Mouse (Mus musculus) retina, postnatal 7 days (tissue): ENCODE results near the gene Ncapd2.

Experiments
- DNase-seq: peaks from one replicate; pipeline ENCODE4 v3.0.0-alpha.2; 2012; ENCODE audit warnings: low read depth, low spot score

Ncapd2 gene

DNA sequence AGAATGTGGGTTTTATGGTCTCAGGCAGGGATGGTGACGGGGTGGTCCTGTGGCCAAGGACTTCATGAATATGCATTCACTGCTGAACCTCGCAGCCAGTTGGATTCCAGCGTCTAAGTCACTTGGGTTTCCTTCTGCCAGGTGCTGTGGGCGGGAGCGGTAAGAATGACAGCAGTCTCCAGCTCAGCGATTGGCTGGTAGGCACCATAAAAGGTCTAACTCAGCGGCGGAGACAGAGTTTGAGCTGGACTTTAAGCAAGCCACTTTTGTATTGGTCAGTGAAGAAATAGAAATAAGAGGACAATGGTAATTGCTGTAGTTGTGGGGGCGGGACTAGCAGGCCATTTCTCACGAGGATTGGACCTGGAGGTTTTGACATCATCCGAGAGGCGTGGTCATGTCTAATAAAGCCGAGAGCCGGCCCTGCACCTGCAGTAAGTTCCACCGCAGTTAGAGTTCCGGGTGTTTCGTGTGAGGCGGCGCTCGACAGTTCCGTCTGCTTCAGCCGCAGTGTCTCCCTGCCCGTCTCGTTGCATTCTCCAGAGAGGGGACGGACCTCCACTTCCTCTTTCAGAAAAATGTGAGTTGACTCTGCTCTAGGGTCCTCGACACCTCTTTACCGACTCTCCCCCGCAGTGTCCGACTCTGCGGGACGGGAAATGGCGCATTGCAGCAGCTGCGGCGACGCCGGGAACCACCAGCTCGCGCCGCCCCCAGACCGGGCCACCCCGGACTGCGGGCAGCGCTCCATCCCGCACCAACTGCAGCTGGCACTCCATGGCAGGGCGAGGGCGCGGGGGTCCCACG lies 23.9 kb upstream of the Ncapd2 start, which contains the start of gene Vamp1:
Gene Vamp1, plus strand, starts transcription at position 404 of the 807 bp plus-strand sequence.
- DNase-seq = peak; percentile 91

DNA sequence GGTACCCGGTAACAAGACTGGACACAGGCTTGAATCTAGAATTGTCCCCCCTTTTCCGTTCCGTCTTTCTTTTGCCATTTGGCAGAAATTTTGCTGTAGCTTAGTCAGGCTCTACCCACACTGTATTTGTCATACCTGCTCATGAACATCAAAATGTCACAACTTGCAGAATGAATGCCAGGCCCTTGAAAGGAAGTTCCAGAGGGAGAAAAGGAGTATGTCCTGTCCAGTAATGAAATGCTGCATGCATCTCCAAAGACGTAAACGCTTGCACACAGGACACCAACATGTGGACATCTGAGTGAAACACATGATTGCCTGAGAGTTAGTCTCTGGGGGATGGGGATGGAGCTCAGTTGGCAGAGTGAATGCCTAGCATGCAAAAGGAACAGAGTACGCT lies 22.2 kb upstream of the Ncapd2 start:
- DNase-seq = no peak

DNA sequence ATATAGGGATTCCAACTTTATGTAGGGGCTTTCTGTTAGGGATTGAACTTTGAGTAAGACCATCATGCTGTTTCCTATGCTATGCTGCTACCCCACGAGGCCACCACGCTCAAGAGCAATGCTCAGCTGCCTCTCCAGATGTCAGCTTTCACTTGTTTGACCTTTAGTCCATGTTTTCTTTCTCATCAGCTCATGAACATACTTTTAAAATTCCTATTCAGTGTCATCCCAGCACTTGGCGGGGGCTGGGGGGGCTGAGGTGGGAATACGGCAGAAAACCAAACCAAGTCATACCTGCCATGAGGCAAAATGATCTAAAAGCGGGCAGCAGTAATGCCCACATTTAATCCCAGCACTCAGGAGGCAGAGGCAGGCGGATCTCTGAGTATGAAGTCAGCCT lies 21.6 kb upstream of the Ncapd2 start:
- DNase-seq = no peak

DNA sequence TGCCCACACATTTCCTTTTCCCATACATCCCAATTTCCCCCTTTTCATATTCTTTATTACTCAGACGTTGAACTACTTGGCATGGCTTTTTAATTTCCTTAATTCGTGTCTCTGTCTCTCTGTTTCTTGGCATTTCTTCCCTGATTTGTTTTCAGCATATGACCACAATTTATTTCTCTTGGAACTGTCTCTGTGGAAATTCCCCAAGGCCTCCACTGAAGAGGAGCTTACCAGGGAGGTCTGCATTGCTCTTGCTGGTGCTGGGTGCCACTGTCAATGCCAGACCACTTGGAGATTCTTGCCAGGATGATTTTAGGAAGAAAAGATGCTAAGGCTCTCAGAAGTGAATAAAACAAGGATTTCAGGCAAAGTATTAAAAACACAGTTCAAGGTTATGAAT lies 21.1 kb upstream of the Ncapd2 start:
- DNase-seq = no peak

DNA sequence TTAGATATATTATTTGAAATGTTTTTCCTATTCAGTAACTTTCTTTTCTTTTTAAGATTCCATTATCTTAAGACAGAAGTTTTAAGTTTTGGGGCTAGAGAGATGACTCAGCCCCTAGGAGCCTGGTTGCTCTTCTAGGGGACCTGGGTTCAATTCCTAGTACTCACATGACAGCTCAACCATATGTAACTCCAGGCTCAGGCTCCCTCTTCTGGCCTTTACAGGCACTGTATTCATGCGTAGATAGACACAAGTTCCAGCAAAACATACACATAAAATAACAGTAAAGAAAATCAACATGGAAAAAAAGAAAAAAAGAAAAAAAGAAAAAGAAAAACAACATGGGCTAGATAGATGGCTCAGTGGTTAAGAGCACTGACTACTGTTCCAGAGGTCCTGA lies 18.9 kb upstream of the Ncapd2 start:
- no peak for DNase-seq

DNA sequence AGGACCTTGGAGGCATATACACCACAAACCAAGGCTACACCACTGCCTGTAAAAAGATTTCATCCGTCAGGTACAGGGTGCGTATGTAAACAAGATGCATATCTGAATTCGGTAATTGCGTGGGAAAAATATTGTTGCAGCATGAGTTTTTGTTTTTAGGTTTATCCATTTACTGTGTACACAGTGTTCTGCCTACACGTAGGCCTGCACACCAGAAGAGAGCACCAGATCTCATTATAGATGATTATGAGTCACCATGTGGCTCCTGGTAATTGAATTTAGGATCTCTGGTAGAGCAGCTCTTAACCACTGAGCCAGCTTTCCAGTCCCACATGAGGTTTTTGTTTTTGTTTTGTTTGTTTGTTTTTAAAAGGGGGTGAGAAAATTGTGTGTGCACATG lies 5.7 kb upstream of the Ncapd2 start:
- DNase-seq = no peak

DNA sequence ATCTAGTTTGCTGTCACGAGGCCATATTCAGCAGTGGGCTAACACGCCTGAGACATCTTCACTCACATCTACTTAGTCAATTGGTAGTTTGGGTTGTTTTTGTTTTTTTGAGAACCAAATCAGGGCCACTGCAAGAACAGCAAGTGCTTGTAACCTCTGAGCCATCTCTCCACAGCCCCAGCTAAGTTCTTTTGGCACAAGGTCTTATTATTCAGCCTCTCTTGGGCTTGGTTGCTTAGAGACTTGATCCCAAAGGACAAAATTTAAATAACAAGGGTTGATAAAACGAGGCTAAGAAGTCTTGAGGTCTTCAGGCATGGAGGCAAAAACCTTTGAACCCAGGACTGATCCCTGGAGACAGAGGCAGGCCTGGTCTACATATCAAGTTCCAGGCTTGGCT lies 4.8 kb upstream of the Ncapd2 start:
- no peak for DNase-seq

DNA sequence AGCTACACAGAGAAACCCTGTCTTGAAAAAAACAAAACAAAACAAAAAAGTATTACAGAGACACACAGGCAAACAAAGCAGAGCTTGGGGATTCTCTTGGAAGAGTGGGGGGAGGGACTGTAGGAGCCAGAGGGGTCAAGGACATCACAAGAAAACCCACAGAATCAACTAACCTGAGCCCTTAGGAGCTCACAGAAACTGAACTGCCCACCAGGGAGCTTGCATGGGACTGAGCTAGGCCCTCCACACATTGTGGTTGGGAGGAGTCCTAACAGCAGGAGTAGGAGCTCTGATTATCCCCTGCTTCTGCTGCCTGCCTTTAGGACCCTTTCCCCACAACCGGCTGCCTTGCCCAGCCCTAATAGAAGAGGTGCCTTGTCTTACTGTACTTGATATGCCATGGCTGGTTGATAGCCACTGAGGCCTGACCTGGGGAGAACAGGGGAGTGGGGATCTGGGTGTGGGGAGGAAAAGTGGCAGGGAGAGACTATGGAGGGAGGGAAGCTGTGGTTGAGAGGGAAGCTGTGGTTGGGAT lies 4.1 kb upstream of the Ncapd2 start:
- no peak for DNase-seq

DNA sequence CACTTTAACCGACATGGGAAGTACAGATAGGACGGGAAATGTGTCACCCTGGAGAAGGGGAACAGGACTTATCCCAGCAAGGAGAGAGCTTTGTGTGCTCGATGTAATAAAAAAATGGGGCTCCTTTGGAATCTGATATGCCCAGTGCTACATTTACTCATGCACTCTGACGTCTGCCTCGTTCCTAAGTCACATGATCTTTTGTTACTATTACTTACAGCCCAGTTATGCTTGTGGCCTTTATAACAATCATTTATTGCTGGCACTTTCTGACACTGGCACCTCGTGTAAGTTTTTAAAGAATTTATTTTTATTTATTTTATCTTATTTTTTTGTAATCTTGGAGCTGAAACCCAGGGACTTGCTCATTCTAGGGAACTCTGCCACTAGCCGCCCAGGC lies 1.9 kb upstream of the Ncapd2 start:
- no peak for DNase-seq

DNA sequence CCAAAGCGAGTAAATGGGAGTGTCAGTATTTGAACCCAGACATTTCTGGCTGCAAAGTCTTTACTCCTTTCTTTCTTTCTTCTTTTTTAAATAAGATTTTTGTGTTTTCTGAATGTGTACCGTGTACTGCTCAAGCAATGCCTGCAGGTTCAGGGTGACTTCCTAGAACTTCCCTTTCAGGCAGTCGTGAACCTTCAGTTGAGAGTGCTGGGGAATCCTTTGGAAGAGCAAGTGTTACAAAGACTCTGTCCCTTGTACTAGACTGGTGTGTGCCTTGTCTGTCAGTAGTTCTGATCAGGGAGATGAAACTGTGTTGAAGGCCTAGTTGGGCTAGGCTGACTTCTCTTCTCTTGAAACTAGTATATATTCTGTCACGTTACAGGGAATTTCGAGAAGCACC lies 1.3 kb upstream of the Ncapd2 start:
- no peak for DNase-seq

DNA sequence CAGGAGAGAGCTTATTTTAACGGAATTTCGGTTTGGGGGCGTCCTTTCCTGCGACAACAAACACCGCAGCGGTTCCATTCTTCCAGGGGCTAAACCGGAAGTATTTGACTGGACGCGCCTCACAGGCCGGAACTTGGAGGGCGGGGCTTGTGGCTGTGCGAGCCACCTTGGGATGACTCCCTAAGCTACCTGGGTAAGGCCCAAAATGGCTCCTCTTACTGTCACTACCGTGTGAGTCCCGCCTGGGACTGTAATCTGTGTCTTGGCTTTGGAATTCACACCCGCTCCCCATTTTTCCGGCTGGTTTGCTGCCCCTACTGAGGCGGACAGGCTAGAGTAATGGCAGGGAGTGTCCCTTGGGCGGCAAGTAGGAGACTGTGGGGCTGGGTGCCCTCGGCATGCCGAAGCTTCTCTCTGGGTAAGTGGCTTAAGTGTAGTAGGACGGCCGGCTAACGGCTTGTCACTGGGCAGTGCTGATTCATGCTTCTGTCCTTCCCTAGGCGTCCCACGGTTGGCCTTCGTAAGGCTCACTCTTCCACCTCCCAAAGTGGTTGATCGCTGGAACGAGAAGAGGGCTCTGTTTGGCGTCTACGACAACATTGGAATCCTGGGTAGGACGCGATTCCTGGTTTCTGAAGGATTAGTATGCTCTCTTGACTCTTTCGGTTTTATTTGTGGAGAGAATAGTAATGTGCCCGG lies 664 bp upstream of the Ncapd2 start:
- peak; percentile 93 for DNase-seq

DNA sequence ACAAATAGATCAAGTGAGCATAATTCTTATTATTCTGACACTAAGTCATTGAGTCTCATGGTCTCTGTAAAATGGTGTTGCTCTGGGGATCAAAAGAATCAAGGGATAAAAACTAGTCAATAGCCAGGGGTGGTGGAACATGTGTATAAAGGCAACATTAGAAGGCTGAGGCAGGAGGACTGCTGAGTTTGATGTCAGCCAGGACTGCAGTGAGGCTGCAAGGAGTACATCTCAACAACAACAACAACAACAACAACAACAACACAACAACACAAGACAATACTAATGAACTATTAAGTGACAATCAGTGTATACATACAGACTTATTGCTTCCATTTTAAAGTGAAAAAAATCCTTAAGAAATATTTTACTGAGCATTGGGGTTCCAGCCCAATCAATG lies 685 bp downstream of the Ncapd2 start:
- no peak for DNase-seq

DNA sequence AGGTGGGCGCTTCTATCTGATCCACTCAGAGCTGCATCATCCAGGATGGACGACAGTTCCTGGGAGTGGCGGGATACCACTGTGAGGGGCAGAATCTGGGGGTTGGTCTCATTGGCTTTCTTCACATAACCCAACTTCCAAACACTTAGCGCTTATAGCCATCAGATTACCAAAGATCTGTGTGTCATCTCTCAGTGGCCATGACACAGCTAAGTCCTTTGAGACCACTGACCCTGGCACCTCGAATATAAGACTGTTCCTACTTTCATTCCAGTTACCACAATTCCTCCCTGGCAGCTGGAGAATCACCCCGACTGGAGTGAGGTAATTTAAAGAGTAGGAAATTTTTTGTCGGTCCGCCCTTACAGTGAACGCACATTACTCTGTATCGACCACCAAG lies 5.3 kb downstream of the Ncapd2 start:
- DNase-seq = no peak

DNA sequence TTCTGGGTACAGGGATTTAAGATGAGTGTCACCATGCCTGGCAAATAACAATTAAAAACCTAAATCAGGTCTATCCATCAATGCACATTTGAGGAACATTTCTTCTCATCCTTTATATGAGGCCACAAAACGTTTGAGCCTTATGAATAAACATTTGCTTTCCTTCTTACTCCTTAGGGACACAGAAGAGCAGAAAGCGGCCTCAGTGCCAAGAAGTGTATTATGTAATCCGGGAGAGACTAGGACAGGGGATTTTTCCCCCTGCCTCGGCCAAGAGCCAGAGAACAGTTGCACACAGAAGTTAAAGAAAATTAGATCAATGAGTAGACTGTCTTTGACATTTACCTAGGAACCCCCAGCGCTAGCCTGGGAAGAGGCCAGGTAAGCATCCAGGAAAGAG lies 9.4 kb downstream of the Ncapd2 start:
- DNase-seq = no peak

DNA sequence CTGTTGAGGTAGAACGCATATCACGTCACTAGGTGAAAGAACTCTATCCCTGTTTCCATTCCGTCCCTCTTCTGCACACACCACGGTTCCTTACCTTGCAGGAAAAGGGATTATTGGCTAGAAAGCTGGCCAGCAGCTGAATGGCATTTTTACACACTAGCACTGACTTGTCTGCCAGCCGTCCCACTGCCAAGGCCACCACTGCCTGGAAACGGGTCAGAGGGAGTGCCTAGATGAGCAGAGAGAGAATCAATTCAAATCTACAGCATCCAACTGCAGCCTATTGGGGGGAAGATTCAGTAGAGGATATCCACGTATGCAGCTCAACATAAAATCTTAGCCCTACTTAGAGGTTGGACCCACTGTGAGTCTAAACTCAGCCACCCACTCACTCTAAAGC lies 11.9 kb downstream of the Ncapd2 start:
- no peak for DNase-seq

DNA sequence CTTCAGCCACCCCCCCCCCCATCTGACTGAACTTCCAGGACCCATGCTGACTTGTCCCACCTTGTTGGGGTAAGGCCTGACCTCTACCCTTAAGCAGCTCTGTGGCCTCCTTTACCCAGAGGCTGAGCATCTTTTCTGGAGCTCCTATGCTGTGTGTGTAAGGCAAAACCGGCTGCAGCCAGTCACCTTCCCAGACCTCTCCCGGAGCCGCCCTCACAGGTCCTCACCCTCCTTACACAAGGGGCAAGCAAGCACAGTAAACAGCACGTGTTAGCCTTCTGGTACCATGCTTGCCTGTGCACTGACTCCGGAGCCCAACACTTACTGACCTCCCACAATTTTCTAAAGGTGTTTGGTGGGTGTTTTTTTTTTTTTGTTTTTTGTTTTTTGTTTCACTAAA lies 16.0 kb downstream of the Ncapd2 start:
- DNase-seq = no peak

DNA sequence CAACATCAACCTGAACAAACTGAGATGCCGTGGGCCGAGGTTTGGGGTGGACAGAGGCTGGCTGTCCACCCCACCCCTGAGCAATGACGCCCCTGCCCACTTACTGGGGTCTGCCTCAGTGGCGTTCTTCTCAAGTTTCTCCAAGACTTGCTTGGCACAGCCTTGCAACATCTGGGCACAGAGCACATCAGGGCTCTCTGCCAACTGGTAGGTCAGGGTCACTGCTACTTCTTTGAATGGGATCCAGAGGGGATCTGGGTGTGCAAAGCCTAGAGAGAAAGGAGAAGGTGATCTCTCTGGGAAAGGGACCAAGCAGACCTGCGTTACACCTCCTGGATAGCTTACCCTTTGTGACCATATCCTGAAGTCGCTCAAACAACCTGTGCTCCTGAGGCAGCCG lies 18.2 kb downstream of the Ncapd2 start:
- DNase-seq = no peak

DNA sequence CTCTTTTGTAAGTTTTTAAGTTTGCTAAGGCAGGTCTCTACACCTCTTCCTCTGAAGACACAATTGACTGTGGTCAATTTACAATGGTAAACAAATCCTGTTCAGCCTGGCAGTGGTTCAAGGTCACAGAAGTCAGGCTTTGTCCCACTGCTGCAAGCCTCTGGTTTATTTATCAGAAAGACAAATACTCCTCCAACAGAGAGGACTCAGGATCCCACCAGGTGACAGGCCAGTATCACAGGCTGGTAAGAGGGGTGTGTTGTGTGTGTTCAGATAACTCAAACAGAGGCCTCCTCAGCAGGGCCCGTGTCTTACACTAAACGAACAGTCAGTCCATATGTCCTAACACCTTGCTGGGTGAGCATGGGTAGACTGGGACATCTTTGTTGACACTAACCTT lies 19.0 kb downstream of the Ncapd2 start:
- DNase-seq = no peak

DNA sequence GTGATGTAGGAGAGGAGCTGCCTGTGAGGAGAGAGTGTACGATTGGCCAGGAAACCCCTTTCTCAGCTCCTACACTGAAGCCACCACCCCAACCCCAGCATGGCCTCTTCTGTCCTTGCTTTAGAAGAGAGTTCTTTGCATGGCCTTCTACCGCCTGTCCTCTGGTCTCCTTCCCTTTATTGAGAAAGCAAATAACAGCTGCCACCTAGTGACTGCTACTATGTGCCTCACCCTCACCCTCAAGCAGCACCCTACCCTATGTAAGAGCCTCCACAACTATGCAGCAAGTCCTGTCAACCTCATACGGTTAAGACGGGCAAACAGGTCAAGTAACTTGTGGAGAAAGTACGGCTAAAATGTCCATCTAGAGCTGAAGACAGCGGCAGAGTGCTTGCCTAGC lies 21.3 kb downstream of the Ncapd2 start:
- no peak for DNase-seq

DNA sequence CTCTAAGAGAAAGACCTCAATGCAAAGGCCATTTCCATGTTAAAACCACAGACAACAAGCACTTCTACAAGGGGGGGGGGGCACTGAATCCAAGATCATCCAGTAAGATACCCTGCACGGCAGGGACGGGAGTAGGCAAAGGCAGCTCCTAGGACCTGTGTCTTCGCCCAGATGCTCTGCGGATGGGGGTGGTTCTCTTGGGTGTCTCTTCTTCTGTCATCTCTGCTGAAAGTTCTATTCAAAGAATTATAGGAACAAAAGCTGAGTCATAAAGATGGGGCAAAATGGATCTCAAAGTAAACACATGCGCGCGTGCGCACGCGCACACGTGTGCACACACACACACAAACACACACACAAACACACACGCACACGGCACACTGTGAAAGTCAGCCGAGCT lies 23.4 kb downstream of the Ncapd2 start:
- no peak for DNase-seq

DNA sequence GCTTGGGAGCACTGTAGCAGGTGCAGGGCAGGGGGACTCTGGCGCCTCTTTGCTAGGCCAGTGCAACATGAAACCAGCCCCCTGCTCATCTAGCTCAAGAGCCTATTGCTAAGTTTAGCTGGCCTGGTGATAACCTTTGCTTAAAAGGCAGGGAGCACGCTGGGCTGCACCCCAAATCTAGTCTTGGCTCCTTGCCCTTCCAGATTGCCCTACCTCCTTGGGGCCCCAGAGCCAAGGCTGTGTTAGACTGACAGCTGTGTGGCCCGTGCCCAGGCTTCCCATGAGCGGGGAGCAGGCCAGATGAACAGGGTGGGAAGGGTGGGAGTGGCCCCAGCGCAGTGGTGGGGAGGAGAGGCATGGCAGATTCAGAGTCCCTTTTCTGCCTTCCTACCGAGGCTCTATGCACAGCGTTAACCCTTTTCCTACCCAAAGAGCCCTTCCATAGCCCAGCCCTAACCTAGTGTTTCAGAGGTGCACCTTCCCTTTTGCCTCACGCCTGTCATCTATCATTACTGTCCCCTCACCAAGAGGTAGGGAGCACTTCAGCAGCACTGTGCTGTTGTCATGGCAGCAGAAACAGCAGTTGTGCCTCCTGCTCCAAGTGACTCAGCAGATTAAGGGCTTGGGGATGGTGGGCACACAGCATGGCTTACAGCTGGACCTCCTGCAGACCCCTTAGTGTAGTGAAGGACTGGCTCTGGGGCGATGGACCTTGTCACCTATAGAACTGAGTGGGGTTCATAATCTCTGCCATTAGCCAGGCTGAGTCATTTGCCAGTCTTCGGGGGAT lies 24.4 kb downstream of the Ncapd2 start:
- DNase-seq = no peak

DNA sequence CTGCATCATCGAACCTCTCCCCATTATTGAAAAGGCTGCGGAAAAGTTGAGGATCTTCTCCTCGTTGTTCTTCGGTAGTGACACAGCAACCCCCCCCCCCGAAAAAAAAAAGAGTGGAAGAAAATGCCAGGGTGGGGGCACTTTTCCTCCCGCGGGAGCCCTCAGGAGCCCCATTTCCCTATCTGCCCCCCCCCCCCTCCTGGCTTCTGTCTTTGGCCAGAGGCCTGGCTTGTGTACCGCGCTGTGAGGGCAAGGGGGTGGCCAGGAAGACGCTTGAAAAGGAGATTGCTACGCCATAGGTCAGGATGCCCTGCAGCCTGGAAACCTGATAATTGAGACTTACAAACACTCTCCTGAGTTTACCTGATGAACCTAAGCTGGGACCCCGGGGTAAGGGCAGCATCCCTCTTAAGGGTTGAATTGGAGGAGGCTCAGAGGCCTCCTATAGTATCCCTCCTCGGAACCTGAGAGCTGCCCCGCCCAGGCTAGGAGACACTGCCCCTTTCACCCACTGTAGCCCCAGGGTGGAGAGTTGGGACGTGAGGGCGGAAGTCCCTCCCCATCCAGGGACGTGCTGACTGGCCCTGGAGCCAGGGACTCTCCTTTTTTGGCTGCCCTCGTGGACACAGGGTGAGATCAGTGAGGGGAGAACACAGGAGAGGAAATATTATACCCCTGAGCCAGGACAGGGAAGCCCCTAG lies 25.3 kb downstream of the Ncapd2 start, which contains the start of gene Gapdh:
Gene Gapdh, minus strand, starts transcription at position 417 of the 701 bp plus-strand sequence.
- DNase-seq = no peak
